Mouse (Mus musculus): Measurements from ENCODE around the gene Uck1. TPM values are rescaled to one million over a fixed set of nuclear protein-coding genes. Genes with fewer than 3 reads are reported as not detected.

The Uck1 gene
- total RNA-seq, 2 experiments from 2014 or later: 52.3 to 58.5 TPM

DNA sequence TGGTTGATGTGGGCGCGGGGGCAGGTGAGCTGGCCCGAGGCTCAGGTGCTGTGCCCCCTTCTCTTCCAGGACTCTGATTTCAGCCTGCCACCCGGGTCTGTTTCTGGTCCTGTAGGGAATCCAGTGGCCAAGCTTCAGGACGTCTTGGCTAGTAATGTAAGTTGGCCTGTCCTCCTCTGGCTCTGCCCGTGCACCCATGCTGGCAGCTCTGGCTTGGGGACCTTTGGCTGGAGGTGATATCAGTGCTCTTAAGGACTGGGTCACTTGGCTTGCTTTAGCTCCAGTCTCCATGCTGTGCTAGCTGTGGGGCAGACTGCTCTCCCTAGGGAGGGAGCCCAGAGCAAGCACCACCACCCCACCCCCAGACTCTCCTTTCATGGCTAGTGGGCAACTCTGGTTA lies 39.9 kb downstream of the Uck1 start:
- DNase-seq (ENCODE audit: low spot score in 2 of 2): no peak

GRCm38 (mm10) chr2:32219501-32219900 lies 40.5 kb downstream of the Uck1 start:
- DNase-seq (ENCODE audit: low spot score in 2 of 2): no peak

- no peak for DNase-seq (ENCODE audit: low spot score in 2 of 2)
Observed at GRCm38 (mm10) chr2:32218541-32219334, 41.2 kb downstream of the Uck1 start.

DNA sequence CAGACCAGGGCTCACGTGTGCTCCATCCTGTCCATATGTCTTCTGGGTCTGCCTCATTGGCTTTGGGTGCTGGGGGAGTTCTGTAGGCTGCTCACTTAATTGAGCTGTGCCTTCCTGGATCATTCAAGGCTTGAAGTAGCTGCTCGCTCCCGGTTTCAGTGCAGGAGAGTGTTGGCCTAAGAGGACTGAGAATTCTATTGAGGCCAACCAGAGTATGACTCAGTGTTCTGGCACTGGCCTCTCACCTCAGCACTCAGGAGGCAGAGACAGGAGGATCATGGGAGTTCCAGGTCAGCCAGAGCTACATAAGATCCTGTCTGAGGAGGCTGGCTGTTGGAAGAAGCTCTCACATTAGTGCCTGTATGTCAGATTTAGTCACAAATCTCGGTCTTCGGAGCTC lies 41.8 kb downstream of the Uck1 start:
- DNase-seq (ENCODE audit: low spot score in 2 of 2): no peak

DNA sequence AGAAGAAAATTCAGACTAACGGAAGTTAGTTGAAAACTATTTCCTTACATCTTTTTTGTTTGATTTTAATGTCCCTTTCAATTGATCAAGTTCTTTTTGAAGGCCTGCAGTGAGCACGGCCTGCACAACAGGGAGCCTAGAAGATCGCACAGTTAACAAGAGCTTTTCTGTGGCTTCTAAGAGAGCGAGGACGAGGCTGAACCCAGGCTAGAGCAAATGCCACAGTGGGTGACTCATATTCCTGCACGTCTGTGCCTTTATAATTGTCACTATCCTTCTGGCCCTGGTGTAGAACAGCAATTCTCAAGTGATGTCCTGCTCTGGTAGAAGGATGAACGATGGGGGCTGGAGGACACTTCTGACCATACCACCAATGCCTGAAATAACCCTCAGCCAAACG lies 42.3 kb downstream of the Uck1 start:
- DNase-seq (ENCODE audit: low spot score in 2 of 2): no peak

DNA sequence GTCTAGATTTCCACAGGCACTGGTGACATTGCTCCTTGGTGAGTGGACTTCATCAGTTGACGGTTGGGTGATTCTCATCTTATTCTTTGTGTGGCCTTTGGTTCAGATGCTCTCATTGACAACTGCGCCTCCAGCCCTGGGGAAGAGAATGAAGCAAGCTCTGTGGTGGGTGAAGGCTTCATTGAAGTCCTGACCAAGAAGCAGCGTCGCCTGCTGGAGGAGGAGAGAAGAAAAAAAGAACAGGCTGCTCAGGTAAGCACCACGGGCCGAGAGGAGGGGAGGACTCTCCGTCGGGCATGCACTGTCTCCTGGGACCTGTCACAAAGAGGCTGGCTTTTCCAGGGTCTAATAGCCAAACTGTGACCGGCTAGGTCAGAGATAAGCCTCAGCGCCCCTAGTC lies 43.5 kb downstream of the Uck1 start:
- DNase-seq (ENCODE audit: low spot score in 2 of 2): no peak

- DNase-seq (ENCODE audit: low spot score in 2 of 2): no peak
Observed at GRCm38 (mm10) chr2:32215576-32215975, 44.4 kb downstream of the Uck1 start.

DNA sequence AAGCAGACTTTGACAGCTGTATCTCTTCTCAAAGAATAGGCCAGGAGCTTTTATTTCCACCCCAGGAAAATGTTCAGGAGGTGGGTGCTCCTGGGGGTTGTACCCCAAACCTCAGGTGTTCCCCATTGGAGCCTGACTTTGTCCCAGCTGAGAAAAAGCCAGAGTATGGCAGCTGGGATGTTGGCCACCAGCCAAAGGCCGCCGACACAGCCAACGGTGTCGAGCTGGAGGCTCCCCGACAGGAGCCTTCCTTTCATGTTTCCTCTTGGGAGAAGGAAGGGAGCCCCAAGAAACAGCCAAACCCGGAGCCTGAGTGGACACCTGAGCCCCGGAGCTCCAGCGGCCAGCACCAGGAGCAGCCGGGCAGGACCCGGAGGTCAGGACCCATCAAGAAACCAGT lies 47.0 kb downstream of the Uck1 start:
- DNase-seq (ENCODE audit: low spot score in 2 of 2): no peak

DNA sequence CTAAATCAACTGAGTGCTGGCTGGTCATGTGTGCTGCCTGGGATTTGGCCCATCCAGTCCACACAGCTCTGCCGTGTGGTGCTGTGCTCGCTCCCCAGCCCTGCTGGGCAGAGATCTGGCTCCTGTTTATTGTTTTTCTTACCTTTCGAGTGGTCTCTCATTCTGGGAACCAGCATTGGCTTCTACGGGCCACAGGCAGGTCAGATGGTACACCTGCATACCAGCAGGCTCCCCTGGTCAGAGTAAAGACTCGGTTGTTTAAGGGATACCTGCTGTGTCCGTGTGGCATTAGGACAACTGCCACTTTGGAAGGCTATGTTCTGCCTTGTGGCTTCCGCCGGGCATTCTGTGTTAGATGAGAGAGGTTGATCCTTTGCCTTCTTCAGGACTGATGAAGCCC lies 48.3 kb downstream of the Uck1 start:
- DNase-seq (ENCODE audit: low spot score in 2 of 2): no peak

DNA sequence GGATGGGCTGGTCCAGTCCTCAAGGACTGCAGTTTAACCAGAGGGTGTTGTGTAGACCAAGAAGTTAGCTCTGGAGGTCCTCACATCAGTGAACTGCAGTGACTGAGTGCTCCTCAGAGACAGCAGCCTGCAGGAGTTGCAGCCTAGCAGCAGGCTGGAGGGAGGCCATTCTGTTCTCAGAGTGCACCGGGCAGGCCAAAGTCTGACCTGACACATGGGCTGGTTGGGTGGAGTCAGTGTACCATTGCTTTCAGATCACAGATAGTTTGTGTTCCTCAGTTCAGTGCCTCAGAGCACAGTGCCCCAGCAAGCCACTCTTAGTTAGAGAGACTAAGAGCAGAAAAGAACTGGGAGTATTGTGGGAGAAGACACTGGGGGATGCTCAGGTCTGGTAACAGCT lies 52.3 kb downstream of the Uck1 start:
- no peak for DNase-seq (ENCODE audit: low spot score in 2 of 2)

Other genes starting within 250 kb of the Uck1 start
- gene Fam78a, start 175.3 kb downstream of the Uck1 start, total RNA-seq (2021): 1 to 10 TPM; 4.1 to 5.5 TPM
- gene Plpp7, start 164.6 kb downstream of the Uck1 start, total RNA-seq (2021): 10 to 100 TPM; 24.1 to 26.1 TPM
- gene Prrc2b, start 109.1 kb downstream of the Uck1 start, total RNA-seq (2021): 100 to 1,000 TPM; 293 to 298 TPM
- gene Pomt1, start 23.6 kb downstream of the Uck1 start, total RNA-seq (2021): 10 to 100 TPM; 23.3 to 24.4 TPM
- gene Golga2, start 27.2 kb upstream of the Uck1 start, total RNA-seq (2021): 10 to 100 TPM; 85.1 to 92.5 TPM
- gene Swi5, start 27.9 kb upstream of the Uck1 start, total RNA-seq (2021): 100 to 1,000 TPM; 202 to 208 TPM
- 10 to 100 TPM; 69.3 to 77.0 TPM for gene Ciz1, start 92.2 kb upstream of the Uck1 start, total RNA-seq (2021)
- 1,000 to 10,000 TPM; 1,288 to 1,307 TPM for gene Dnm1, start 93.2 kb upstream of the Uck1 start, total RNA-seq (2021)
- 100 to 1,000 TPM; 153 to 155 TPM for gene 1110008P14Rik, start 121.8 kb upstream of the Uck1 start, total RNA-seq (2021)
- under 1 TPM in 1 of 2 experiments, not detected in 1; 0.51 TPM for gene Lcn2, start 128.1 kb upstream of the Uck1 start, total RNA-seq (2021)
- gene Ptges2, start 135.7 kb upstream of the Uck1 start, total RNA-seq (2021): 10 to 100 TPM; 35.1 to 41.4 TPM
- gene Naif1, start 190.3 kb upstream of the Uck1 start, total RNA-seq (2021): 1 to 10 TPM; 4.6 to 4.8 TPM
- 10 to 100 TPM; 57.2 to 59.5 TPM for gene Slc25a25, start 191.3 kb upstream of the Uck1 start, total RNA-seq (2021)

Data from layer of hippocampus, adult 18-20 months (tissue).